Mouse (Mus musculus) neural tube, embryonic 14.5 days (tissue): ENCODE data around the gene Krtap28-10. TPM values are rescaled to one million over a fixed set of nuclear protein-coding genes. Genes with fewer than 3 reads are reported as not detected.

Experiments
- ATAC-seq: fragments of 200-750 bp; cut with Nextera tagmentation; 2 replicates; pipeline ENCODE4 v1.8.0; 2017; ENCODE audit warnings: low read depth, mild to moderate bottlenecking, moderate TSS enrichment, moderate library complexity
- H3K27ac ChIP-seq: fragments of 300-500 bp; sonication (generic); 2 replicates; pipeline ENCODE4 v1.5.1; 2014; ENCODE audit warnings: low read depth, mild to moderate bottlenecking, control low read depth, low read length, moderate library complexity, mixed read lengths
- H3K27me3 ChIP-seq: fragments of 300-500 bp; sonication (generic); 2 replicates; pipeline ENCODE4 v1.6.1; 2014; ENCODE audit warnings: low read length; ENCODE audit not compliant: control insufficient read depth, insufficient read depth
- H3K36me3 ChIP-seq: fragments of 300-500 bp; sonication (generic); 2 replicates; pipeline ENCODE4 v1.6.1; 2014; ENCODE audit warnings: low read length, mixed read lengths; ENCODE audit not compliant: control insufficient read depth, insufficient read depth
- H3K4me1 ChIP-seq: fragments of 300-500 bp; sonication (generic); 2 replicates; pipeline ENCODE4 v1.6.1; 2014; ENCODE audit warnings: low read length; ENCODE audit not compliant: control insufficient read depth, insufficient read depth
- H3K4me2 ChIP-seq: fragments of 300-500 bp; sonication (generic); 2 replicates; pipeline ENCODE4 v1.6.1; 2014; ENCODE audit warnings: mild to moderate bottlenecking, low read depth, low read length, control low read depth
- H3K4me3 ChIP-seq: fragments of 300-500 bp; sonication (generic); 2 replicates; pipeline ENCODE4 v1.5.1; 2014; ENCODE audit warnings: low read depth, low read length, control low read depth, mixed read lengths
- H3K9ac ChIP-seq: fragments of 300-500 bp; sonication (generic); replicated peaks from 2 replicates; pipeline ENCODE4 v1.6.1; 2014; ENCODE audit warnings: low read depth, mild to moderate bottlenecking, control low read depth, low read length, mixed read lengths
- H3K9me3 ChIP-seq: fragments of 300-500 bp; sonication (generic); 2 replicates; pipeline ENCODE4 v1.6.1; 2016; ENCODE audit warnings: low read length; ENCODE audit not compliant: control insufficient read depth
- WGBS: fragments of 180-500 bp; shearing (Covaris S2); extraction: QIAGEN DNeasy Blood & Tissue Kit; methylation state at CpG from one replicate; pipeline ENCODE4 v1.1.7; 2014; 5-methylcytosine and 5-hydroxymethylcytosine counted together
- polyA plus RNA-seq: library from polyadenylated mRNA; unstranded; fragments of >200 nt; fragmentation: Nextera tagmentation; extraction: Ambion mirVana; gene quantifications from 2 replicates; pipeline ENCODE4 v1.2.1, GENCODE M21; 2014

Gene Krtap28-10
- polyA plus RNA-seq, 1 experiment from 2014 or later = not detected

- no peak within 1 kb of the TSS for H3K9ac ChIP-seq
- H3K27me3 ChIP-seq = no peaks in the 10 kb centered on the region
- no peak within 1 kb of the TSS for H3K27ac ChIP-seq
- 90% methylated on average over 4 of the region's 4 CpGs for WGBS
- ATAC-seq = no peak
- H3K36me3 ChIP-seq = no peaks in the 10 kb centered on the region
- no peak within 1 kb of the TSS for H3K4me3 ChIP-seq
- no peak within 1 kb of the TSS for H3K4me2 ChIP-seq
- no peaks in the 10 kb centered on the region for H3K4me1 ChIP-seq
- H3K9me3 ChIP-seq = no peaks in the 10 kb centered on the region
Observed at GRCm38 (mm10) chr1:83060643-83061042, 18.4 kb upstream of the Krtap28-10 start, which contains the start of gene Krtap28-13. Krtap28-13 (plus strand) TSS chr1:83060930.

GRCm38 (mm10) chr1:83059278-83059677 lies 17.0 kb upstream of the Krtap28-10 start, which contains the start of gene A030005K14Rik:
A030005K14Rik (minus strand) TSS chr1:83059378.
- Histone ChIP-seq H3K9ac (no peak within 1 kb of the TSS), H3K4me1 (no peaks in the 10 kb centered on the region), H3K9me3 (no peaks in the 10 kb centered on the region), H3K36me3 (no peaks in the 10 kb centered on the region), H3K27me3 (no peaks in the 10 kb centered on the region), H3K4me2 (no peak within 1 kb of the TSS), H3K4me3 (no peak within 1 kb of the TSS), H3K27ac (no peak within 1 kb of the TSS)
- no peak for ATAC-seq
- WGBS = 93% methylated on average over 9 of the region's 9 CpGs

- no peak for ATAC-seq
- Histone ChIP-seq H3K36me3 (no peaks in the 10 kb centered on the region), H3K27me3 (no peaks in the 10 kb centered on the region), H3K27ac (no peak overlapping the region), H3K9me3 (no peaks in the 10 kb centered on the region), H3K4me2 (no peak overlapping the region), H3K4me3 (no peak overlapping the region), H3K4me1 (no peaks in the 10 kb centered on the region), H3K9ac (no peak overlapping the region)
- WGBS = 56% methylated on average over 1 of the region's 1 CpGs
Observed at GRCm38 (mm10) chr1:83058481-83058880, 16.2 kb upstream of the Krtap28-10 start.

DNA sequence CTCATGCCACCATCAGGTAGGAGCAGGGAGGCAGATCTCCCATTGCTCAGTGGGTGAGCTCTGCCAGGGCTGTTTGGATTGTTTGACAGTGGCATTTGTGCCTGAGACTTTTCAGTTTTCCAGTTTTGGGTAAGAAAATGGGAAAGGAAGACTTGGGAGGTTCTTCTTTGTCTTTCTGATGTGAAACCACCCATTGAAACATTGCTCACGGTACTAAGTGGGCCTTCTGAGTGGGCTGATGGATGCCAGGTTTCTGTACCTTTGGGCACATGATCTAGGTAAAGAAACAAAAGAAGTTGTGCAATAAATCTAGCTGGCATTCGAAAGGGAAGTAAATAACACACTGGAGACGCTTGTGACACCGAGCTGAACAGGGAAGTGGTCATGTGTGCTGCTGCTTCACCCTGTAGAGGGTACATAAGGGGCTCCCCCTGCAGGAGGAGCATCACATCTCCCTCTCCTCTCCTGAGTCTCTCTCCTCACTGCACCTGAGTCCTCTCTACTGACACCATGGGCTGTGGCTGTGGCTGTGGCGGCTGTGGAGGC lies 2.7 kb upstream of the Krtap28-10 start, which contains the start of gene Gm47969:
TSS of gene Gm47969 (plus strand) at position 51 of the 546 bp plus-strand sequence.
- H3K4me3 ChIP-seq = no peak within 1 kb of the TSS
- no peak within 1 kb of the TSS for H3K4me2 ChIP-seq
- H3K4me1 ChIP-seq = no peaks in the 10 kb centered on the region
- H3K36me3 ChIP-seq = no peaks in the 10 kb centered on the region
- H3K9ac ChIP-seq = no peak within 1 kb of the TSS
- H3K9me3 ChIP-seq = no peaks in the 10 kb centered on the region
- no peak within 1 kb of the TSS for H3K27ac ChIP-seq
- H3K27me3 ChIP-seq = no peaks in the 10 kb centered on the region
- 81% methylated on average over 5 of the region's 5 CpGs for WGBS
- ATAC-seq = no peak

DNA sequence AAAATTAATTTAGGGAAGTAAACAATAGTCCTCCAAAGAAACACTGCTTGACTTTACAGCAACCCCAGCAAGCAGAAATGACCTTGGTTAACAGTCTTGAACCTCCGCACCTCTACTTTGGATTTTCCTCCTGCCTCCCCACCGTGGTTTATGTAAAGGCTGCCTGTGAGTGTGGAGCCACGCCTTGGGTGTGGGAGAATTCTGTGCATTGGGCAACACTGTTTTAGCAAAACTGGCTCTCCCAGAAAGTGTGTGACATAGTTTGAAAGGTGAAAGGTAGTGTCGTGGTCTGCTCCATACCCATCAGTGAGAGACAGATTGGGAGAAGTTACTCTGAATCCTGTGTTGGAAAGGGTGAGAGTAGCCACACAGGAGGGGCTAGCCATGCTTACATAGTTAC lies 3.2 kb downstream of the Krtap28-10 start:
- 86% methylated on average over 4 of the region's 4 CpGs for WGBS

DNA sequence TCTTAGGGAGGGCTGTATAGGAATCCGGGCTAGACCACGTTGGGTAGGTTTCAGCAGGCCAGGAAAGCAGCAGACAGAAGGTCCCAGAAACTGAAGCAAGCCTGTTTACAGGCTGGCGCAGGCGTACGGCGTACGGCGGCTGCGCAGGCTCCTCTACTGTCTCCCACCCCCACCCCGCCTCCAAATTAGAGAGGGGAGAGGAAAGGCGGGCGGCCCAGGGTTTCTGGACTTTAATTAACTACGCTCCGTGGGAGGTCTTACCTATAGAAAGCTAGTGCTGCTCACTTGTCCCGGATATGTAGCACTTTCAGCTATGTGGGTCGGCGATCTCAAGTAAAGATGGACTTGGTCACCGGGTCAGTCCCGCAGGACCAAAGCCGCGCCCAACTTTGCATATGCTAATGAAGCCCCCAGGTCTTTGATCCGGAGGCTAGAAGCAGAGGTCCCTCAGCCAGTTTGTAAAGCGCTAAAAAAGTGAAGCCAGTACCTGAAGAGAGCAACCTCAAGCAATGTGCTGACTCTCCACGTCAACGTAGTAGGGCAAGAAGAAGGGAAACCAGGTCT lies 4.1 kb downstream of the Krtap28-10 start, which contains the start of gene Slc19a3:
TSS of gene Slc19a3 (minus strand) at position 340 of the 564 bp plus-strand sequence.
- H3K27ac ChIP-seq = no peak within 1 kb of the TSS
- WGBS = under 1% methylated on average over 25 of the region's 25 CpGs

More for the DNA sequence above, 3.2 kb downstream of the Krtap28-10 start:
- H3K9ac ChIP-seq = no peak overlapping the region
- ATAC-seq = no peak
- no peaks in the 10 kb centered on the region for H3K36me3 ChIP-seq
- H3K9me3 ChIP-seq = no peaks in the 10 kb centered on the region
- no peak overlapping the region for H3K4me2 ChIP-seq
- no peak overlapping the region for H3K4me3 ChIP-seq
- no peak overlapping the region for H3K27ac ChIP-seq
- H3K4me1 ChIP-seq = peaks cover 5% of the 10 kb centered on the region; the same call in 1 of the 2 replicates
- no peaks in the 10 kb centered on the region for H3K27me3 ChIP-seq

DNA sequence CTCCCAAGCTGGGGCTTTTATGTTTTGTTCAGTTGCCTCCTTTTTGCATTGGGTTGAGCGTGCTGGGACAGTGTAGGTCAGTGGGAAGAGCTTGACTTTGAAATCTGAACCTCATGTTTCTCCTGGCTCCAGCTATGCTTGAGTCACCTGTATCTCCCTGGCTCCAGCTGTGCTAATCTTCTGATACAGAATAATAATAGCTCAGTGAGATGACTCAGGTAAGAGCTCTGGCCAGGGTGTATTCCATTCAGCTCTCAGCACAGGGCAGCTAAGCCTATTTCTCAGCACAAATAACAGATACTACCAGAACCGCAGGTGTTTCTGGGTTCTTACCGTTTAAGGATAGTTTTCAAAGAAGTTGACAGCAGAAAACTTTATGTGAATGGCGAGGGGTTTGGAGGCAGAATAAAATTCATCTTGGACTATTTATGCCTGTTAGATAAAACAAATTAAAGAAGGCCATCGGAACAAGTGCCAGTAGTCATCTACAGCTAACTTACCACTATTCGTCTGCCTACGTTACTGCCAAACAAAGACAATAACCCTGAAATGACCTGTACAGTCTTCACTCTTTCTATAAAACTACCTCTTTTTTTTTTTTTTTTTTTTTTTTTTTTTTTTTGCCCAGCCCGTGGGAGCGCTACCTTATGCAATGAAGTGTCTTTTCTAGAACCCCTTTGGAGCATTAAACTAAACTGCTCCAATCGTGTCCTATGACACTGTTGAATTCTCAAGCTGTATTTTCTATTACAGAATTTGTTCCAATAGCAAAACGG lies 5.2 kb downstream of the Krtap28-10 start:
- 76% methylated on average over 11 of the region's 11 CpGs for WGBS
- H3K27me3 ChIP-seq = no peaks in the 10 kb centered on the region
- H3K27ac ChIP-seq = no peak overlapping the region
- no peak overlapping the region for H3K4me3 ChIP-seq
- no peak for ATAC-seq
- no peak overlapping the region for H3K9ac ChIP-seq
- no peaks in the 10 kb centered on the region for H3K36me3 ChIP-seq
- H3K9me3 ChIP-seq = no peaks in the 10 kb centered on the region
- H3K4me1 ChIP-seq = peaks cover 5% of the 10 kb centered on the region; the same call in 1 of the 2 replicates
- H3K4me2 ChIP-seq = no peak overlapping the region

More for the DNA sequence above, 4.1 kb downstream of the Krtap28-10 start, which contains the start of gene Slc19a3:
- Histone ChIP-seq H3K27me3 (no peaks in the 10 kb centered on the region), H3K4me1 (peaks cover 5% of the 10 kb centered on the region; the same call in 1 of the 2 replicates), H3K36me3 (no peaks in the 10 kb centered on the region), H3K4me2 (peak within 1 kb of the TSS; percentile 76), H3K4me3 (peak within 1 kb of the TSS; percentile 43), H3K9me3 (no peaks in the 10 kb centered on the region), H3K9ac (peak within 1 kb of the TSS; percentile 45)
- ATAC-seq = peak; percentile 95

- Histone ChIP-seq H3K4me3 (no peak overlapping the region), H3K9me3 (no peaks in the 10 kb centered on the region), H3K9ac (no peak overlapping the region), H3K4me2 (no peak overlapping the region), H3K36me3 (no peaks in the 10 kb centered on the region), H3K4me1 (peaks cover 5% of the 10 kb centered on the region; the same call in 1 of the 2 replicates), H3K27me3 (no peaks in the 10 kb centered on the region), H3K27ac (no peak overlapping the region)
- ATAC-seq = no peak
- 52% methylated on average over 5 of the region's 5 CpGs for whole genome bisulfite sequencing
Observed at GRCm38 (mm10) chr1:83034509-83034908, 7.8 kb downstream of the Krtap28-10 start.

- no peak overlapping the region for H3K4me2 ChIP-seq
- no peak overlapping the region for H3K9ac ChIP-seq
- H3K4me3 ChIP-seq = no peak overlapping the region
- ATAC-seq = no peak
- H3K27ac ChIP-seq = no peak overlapping the region
- no peaks in the 10 kb centered on the region for H3K27me3 ChIP-seq
- H3K9me3 ChIP-seq = no peaks in the 10 kb centered on the region
- WGBS = 89% methylated on average over 6 of the region's 6 CpGs
- no peaks in the 10 kb centered on the region for H3K36me3 ChIP-seq
- 0 out of 2 replicates have a peak, but pooled peaks cover under 1% of the 10 kb centered on the region for H3K4me1 ChIP-seq
Observed at GRCm38 (mm10) chr1:83032508-83032907, 9.8 kb downstream of the Krtap28-10 start.
